Mouse (Mus musculus) CH12.LX (cell line): Measurements from ENCODE around the gene Atf7ip2. TPM values are rescaled to one million over a fixed set of nuclear protein-coding genes. Genes with fewer than 3 reads are reported as not detected.

Source experiments
- DNase-seq: peaks from one replicate; pipeline ENCODE4 v3.0.0-alpha.2; 2013; ENCODE audit errors: extremely low read depth
- H3K27ac ChIP-seq: 2 replicates; pipeline ENCODE4 v1.5.1; 2012; ENCODE audit warnings: low read depth, mild to moderate bottlenecking, control low read depth, moderate library complexity; ENCODE audit not compliant: insufficient read depth
- H3K27me3 ChIP-seq: replicated peaks from 2 replicates; pipeline ENCODE3; 2012; ENCODE audit warnings: inconsistent platforms
- H3K36me3 ChIP-seq, 2 experiments: replicated peaks in 1 of 2; 2 replicates each; pipeline versions ENCODE3 to v1.6.1; 2012; ENCODE audit warnings: inconsistent platforms in 1 of 2, low read length in 1 of 2, mild to moderate bottlenecking in 1 of 2, mixed read lengths in 1 of 2, moderate library complexity in 1 of 2; ENCODE audit not compliant: control insufficient read depth in 1 of 2, insufficient read depth in 1 of 2
- H3K4me1 ChIP-seq, 2 experiments: 2 replicates each; pipeline ENCODE4 v1.6.1; 2012; ENCODE audit warnings: inconsistent platforms in 1 of 2, moderate library complexity in 1 of 2; ENCODE audit not compliant: insufficient read depth in 2 of 2, control insufficient read depth in 1 of 2
- H3K4me2 ChIP-seq: 2 replicates; pipeline ENCODE4 v1.6.1; 2012; ENCODE audit warnings: low read depth, mild to moderate bottlenecking, control low read depth; ENCODE audit not compliant: poor library complexity, insufficient read depth, severe bottlenecking
- H3K4me3 ChIP-seq, 3 experiments: fragments of 150-350 bp in 1 of 3; sonication (generic) in 1 of 3; replicated peaks in 1 of 3; 2 replicates each; pipeline versions ENCODE3 to v1.5.1; 2011 to 2012; ENCODE audit warnings: low read depth in 2 of 3, low read length in 2 of 3, mild to moderate bottlenecking in 2 of 3, moderate library complexity in 2 of 3, control low read depth in 1 of 3, improper control_type of control experiment in 1 of 3, inconsistent platforms in 1 of 3, mixed read lengths in 1 of 3; ENCODE audit not compliant: poor library complexity in 1 of 3
- H3K79me2 ChIP-seq: replicated peaks from 2 replicates; pipeline ENCODE4 v1.6.1; 2012; ENCODE audit warnings: mild to moderate bottlenecking, moderate library complexity; ENCODE audit not compliant: control insufficient read depth, poor library complexity, insufficient read depth, severe bottlenecking; ENCODE audit errors: extremely low read depth
- H3K9ac ChIP-seq: 2 replicates; pipeline ENCODE4 v1.6.1; 2012; ENCODE audit warnings: low read depth, mild to moderate bottlenecking, control low read depth, moderate library complexity; ENCODE audit not compliant: insufficient read depth
- H3K9me3 ChIP-seq: replicated peaks from 2 replicates; pipeline ENCODE3; 2012; ENCODE audit warnings: low read length, inconsistent platforms, mixed read lengths
- CHD1 ChIP-seq: IDR thresholded peaks from 2 replicates; pipeline ENCODE4 v1.6.1; 2012; ENCODE audit warnings: low read depth, low read length, improper control_type of control experiment, inconsistent platforms
- CTCF ChIP-seq, 2 experiments: IDR thresholded peaks in 1 of 2; conservative IDR thresholded peaks in 1 of 2; 2 replicates each; pipeline ENCODE4 v1.5.1; 2011 to 2012; ENCODE audit warnings: low read depth in 2 of 2, low read length in 2 of 2, improper control_type of control experiment in 1 of 2, inconsistent platforms in 1 of 2, mild to moderate bottlenecking in 1 of 2, moderate library complexity in 1 of 2
- E2F4 ChIP-seq: IDR thresholded peaks from 2 replicates; pipeline ENCODE4 v1.6.1; 2011; ENCODE audit warnings: low read depth, low read length, improper control_type of control experiment; ENCODE audit not compliant: insufficient replicate concordance
- ELF1 ChIP-seq: IDR thresholded peaks from 2 replicates; pipeline ENCODE4 v1.6.1; 2014; ENCODE audit warnings: low read depth, mild to moderate bottlenecking, inconsistent platforms, low read length, improper control_type of control experiment
- EP300 ChIP-seq: IDR thresholded peaks from 2 replicates; pipeline ENCODE4 v1.6.1; 2011; ENCODE audit warnings: low read length, improper control_type of control experiment
- ETS1 ChIP-seq: conservative IDR thresholded peaks from 2 replicates; pipeline ENCODE4 v1.6.1; 2012; ENCODE audit warnings: low read depth, mild to moderate bottlenecking, inconsistent platforms, low read length, improper control_type of control experiment, moderate library complexity
- GABPA ChIP-seq: IDR thresholded peaks from 2 replicates; pipeline ENCODE4 v1.6.1; 2012; ENCODE audit warnings: low read depth, low read length, improper control_type of control experiment, inconsistent platforms; ENCODE audit not compliant: insufficient replicate concordance
- IRF4 ChIP-seq: IDR thresholded peaks from 2 replicates; pipeline ENCODE4 v1.6.1; 2014; ENCODE audit warnings: low read depth, mild to moderate bottlenecking, inconsistent platforms, low read length, improper control_type of control experiment
- JUN ChIP-seq: IDR thresholded peaks from 2 replicates; pipeline ENCODE4 v1.6.1; 2011; ENCODE audit warnings: low read depth, mild to moderate bottlenecking, low read length, improper control_type of control experiment, moderate library complexity; ENCODE audit not compliant: insufficient read depth
- MAFK ChIP-seq: IDR thresholded peaks from 2 replicates; pipeline ENCODE4 v1.6.1; 2011; ENCODE audit warnings: low read length, improper control_type of control experiment; ENCODE audit not compliant: insufficient replicate concordance
- MAX ChIP-seq: IDR thresholded peaks from 2 replicates; pipeline ENCODE4 v1.6.1; 2011; ENCODE audit warnings: low read length, improper control_type of control experiment
- MAZ ChIP-seq: IDR thresholded peaks from 2 replicates; pipeline ENCODE4 v1.6.1; 2012; ENCODE audit warnings: low read depth, mild to moderate bottlenecking, inconsistent platforms, low read length, improper control_type of control experiment, moderate library complexity
- MEF2A ChIP-seq: IDR thresholded peaks from 2 replicates; pipeline ENCODE4 v1.6.1; 2014; ENCODE audit warnings: low read depth, mild to moderate bottlenecking, inconsistent platforms, low read length, improper control_type of control experiment, borderline replicate concordance
- MYC ChIP-seq: IDR thresholded peaks from 2 replicates; pipeline ENCODE4 v1.6.1; 2011; ENCODE audit warnings: low read depth, mild to moderate bottlenecking, improper control_type of control experiment, low read length
- NELFE ChIP-seq: IDR thresholded peaks from 2 replicates; pipeline ENCODE4 v1.6.1; 2011; ENCODE audit warnings: low read depth, low read length, improper control_type of control experiment
- PAX5 ChIP-seq: IDR thresholded peaks from 2 replicates; pipeline ENCODE4 v1.6.1; 2012; ENCODE audit warnings: low read length, inconsistent platforms, mixed read lengths
- POLR2AphosphoS2 ChIP-seq: IDR thresholded peaks from 2 replicates; pipeline ENCODE4 v1.6.1; 2011; ENCODE audit warnings: low read depth, low read length, improper control_type of control experiment
- RAD21 ChIP-seq: IDR thresholded peaks from 2 replicates; pipeline ENCODE4 v1.6.1; 2011; ENCODE audit warnings: low read depth, mild to moderate bottlenecking, low read length, improper control_type of control experiment, moderate library complexity
- RCOR1 ChIP-seq: conservative IDR thresholded peaks from 2 replicates; pipeline ENCODE4 v1.6.1; 2012; ENCODE audit warnings: low read depth, mild to moderate bottlenecking, inconsistent platforms, low read length, improper control_type of control experiment
- SIN3A ChIP-seq: IDR thresholded peaks from 2 replicates; pipeline ENCODE4 v1.6.1; 2012; ENCODE audit warnings: low read length, improper control_type of control experiment, inconsistent platforms
- SMC3 ChIP-seq: IDR thresholded peaks from 2 replicates; pipeline ENCODE4 v1.6.1; 2011; ENCODE audit warnings: low read depth, low read length, improper control_type of control experiment
- TBP ChIP-seq: conservative IDR thresholded peaks from 2 replicates; pipeline ENCODE4 v1.6.1; 2011; ENCODE audit warnings: low read depth, low read length, improper control_type of control experiment
- TCF12 ChIP-seq: IDR thresholded peaks from 2 replicates; pipeline ENCODE4 v1.6.1; 2014; ENCODE audit warnings: low read depth, mild to moderate bottlenecking, inconsistent platforms, low read length, improper control_type of control experiment
- UBTF ChIP-seq: IDR thresholded peaks from 2 replicates; pipeline ENCODE4 v1.6.1; 2012; ENCODE audit warnings: low read depth, mild to moderate bottlenecking, inconsistent platforms, low read length, improper control_type of control experiment, moderate library complexity
- ZC3H11A ChIP-seq: IDR thresholded peaks from 2 replicates; pipeline ENCODE4 v1.6.1; 2012; ENCODE audit warnings: low read depth, mild to moderate bottlenecking, inconsistent platforms, low read length, improper control_type of control experiment
- ZKSCAN1 ChIP-seq: IDR thresholded peaks from 2 replicates; pipeline ENCODE4 v1.6.1; 2012; ENCODE audit warnings: low read depth, inconsistent platforms, low read length, improper control_type of control experiment, borderline replicate concordance
- ZMIZ1 ChIP-seq: IDR thresholded peaks from 2 replicates; pipeline ENCODE4 v1.6.1; 2012; ENCODE audit warnings: low read depth, mild to moderate bottlenecking, inconsistent platforms, low read length, improper control_type of control experiment
- ZNF384 ChIP-seq: IDR thresholded peaks from 2 replicates; pipeline ENCODE4 v1.6.1; 2012; ENCODE audit warnings: low read depth, low read length, improper control_type of control experiment, inconsistent platforms
- dilution Hi-C: fragments of 300-500 bp; cut with MboI; formaldehyde crosslinking; loops from 2 replicates; pipeline ENCODE4 v1.14.3; 2020; ENCODE audit warnings: low sequenced_read_pairs; ENCODE audit not compliant: extremely low pct_unique_long_range_greater_than_20kb, extremely low pct_ligation_motif_present
- in situ Hi-C: fragments of 300-500 bp; cut with MboI; formaldehyde crosslinking; loops from 3 replicates; pipeline ENCODE4 v1.14.3; 2019; ENCODE audit warnings: low sequenced_read_pairs, low pct_ligation_motif_present, low pct_unique_long_range_greater_than_20kb, mixed read lengths
- polyA plus RNA-seq: library from polyadenylated mRNA; unstranded; fragments of >175 nt; gene quantifications from 2 replicates; pipeline ENCODE4 v1.2.1, GENCODE M21; 2012; ENCODE audit warnings: low read depth; ENCODE audit not compliant: insufficient read length
- total RNA-seq, 2 experiments: library from RNA; depleted of rRNA; stranded (reverse); fragments of 300-350 nt in 1 of 2; fragments of >200 nt in 1 of 2; gene quantifications; 2 replicates each; pipeline ENCODE4 v1.2.3; 2012 to 2014

Gene Atf7ip2
- total and polyA plus RNA-seq, 3 experiments: not detected

- H3K27ac ChIP-seq: no peak overlapping the region
- dilution Hi-C loops: no loop called here
- H3K9ac ChIP-seq: no peak overlapping the region
- H3K4me1 ChIP-seq: peaks cover 0 to 20% of the 10 kb centered on the region in 2 experiments; a peak in 2 of 4 replicates
- no peaks in the 10 kb centered on the region for H3K36me3 ChIP-seq
- no peak overlapping the region for H3K4me2 ChIP-seq
- no peaks in the 10 kb centered on the region for H3K9me3 ChIP-seq
- TF ChIP-seq POLR2AphosphoS2 (no peak), ZKSCAN1 (no peak), TCF12 (no peak), CHD1 (no peak), CTCF (conservative IDR thresholded peaks at IDR 0.05 in 1 of 2, IDR thresholded peaks at IDR 0.05 in 1 of 2; ENCODE audit: low read depth in 2 of 2, low read length in 2 of 2) (peak; percentile 86 to 91), RAD21 (peak; percentile 90), ZC3H11A (peak; percentile 25; the same call in 1 of the 2 replicates), ETS1 (no peak), JUN (no peak), SMC3 (peak; percentile 84), UBTF (no peak)
- peak; percentile 82 for DNase-seq
- no peak overlapping the region for H3K4me3 ChIP-seq
- no peaks in the 10 kb centered on the region for H3K79me2 ChIP-seq
- in situ Hi-C loops: loop anchor here (10.0 kb wide), 1 partner anchor 197 kb away; no protein-coding TSS in a partner anchor
- H3K27me3 ChIP-seq: peaks cover 20% of the 10 kb centered on the region
Observed at GRCm38 (mm10) chr16:10272256-10272655, 79.7 kb downstream of the Atf7ip2 start.

GRCm38 (mm10) chr16:10274465-10274864 is 82.0 kb downstream of the Atf7ip2 start:
- H3K79me2 ChIP-seq: no peaks in the 10 kb centered on the region
- peaks cover 0 to 23% of the 10 kb centered on the region in 2 experiments; a peak in 2 of 4 replicates for H3K4me1 ChIP-seq
- no peaks in the 10 kb centered on the region for H3K36me3 ChIP-seq
- peaks cover 31% of the 10 kb centered on the region for H3K27me3 ChIP-seq
- dilution Hi-C loops: no loop called here
- no peak overlapping the region for H3K9ac ChIP-seq
- DNase-seq: peak; percentile 49
- no peak overlapping the region for H3K4me3 ChIP-seq
- H3K27ac ChIP-seq: no peak overlapping the region
- no peak overlapping the region; the same call in 1 of the 2 replicates for H3K4me2 ChIP-seq
- no peaks in the 10 kb centered on the region for H3K9me3 ChIP-seq
- TF ChIP-seq CTCF (conservative IDR thresholded peaks at IDR 0.05 in 1 of 2, IDR thresholded peaks at IDR 0.05 in 1 of 2; ENCODE audit: low read depth in 2 of 2, low read length in 2 of 2) (peak; percentile 42 to 76), ZMIZ1 (no peak), ETS1 (no peak), UBTF (no peak), ELF1 (no peak), ZNF384 (no peak), TBP (no peak), GABPA (no peak), ZKSCAN1 (no peak), JUN (no peak), MAZ (no peak), NELFE (no peak), MAX (no peak), RCOR1 (no peak), CHD1 (no peak), IRF4 (no peak), MAFK (no peak), ZC3H11A (no peak), MEF2A (no peak), MYC (no peak), E2F4 (no peak), RAD21 (peak; percentile 31), EP300 (no peak), PAX5 (no peak), SIN3A (no peak), SMC3 (peak; percentile 62), TCF12 (no peak)
- TF ChIP-seq, all 38 proteins: peak for 3
- in situ Hi-C loops: loop anchor here (10.0 kb wide), 1 partner anchor 200 kb away; no protein-coding TSS in a partner anchor
